Mouse (Mus musculus) hindbrain, embryonic 11.5 days (tissue): ENCODE data around the gene Cysltr1. TPM values are rescaled to one million over a fixed set of nuclear protein-coding genes. Genes with fewer than 3 reads are reported as not detected.
A peak's percentile ranks its signal among the peaks of the same experiment; 100 is the strongest.

ENCODE experiments used
- ATAC-seq: fragments of 200-750 bp; cut with Nextera tagmentation; 2 replicates; pipeline ENCODE4 v1.8.0; 2017; ENCODE audit warnings: mild to moderate bottlenecking, moderate TSS enrichment, moderate library complexity; ENCODE audit not compliant: low FRiP score
- DNase-seq: peaks from one replicate; pipeline ENCODE4 v3.0.0-alpha.2; 2015; ENCODE audit warnings: low spot score
- H3K27ac ChIP-seq: fragments of 300-500 bp; sonication (generic); 2 replicates; pipeline ENCODE4 v1.5.1; 2014; ENCODE audit warnings: mild to moderate bottlenecking, low read depth, low read length
- H3K27me3 ChIP-seq: fragments of 300-500 bp; sonication (generic); 2 replicates; pipeline ENCODE4 v1.6.1; 2014; ENCODE audit warnings: mild to moderate bottlenecking, low read length, moderate library complexity, mixed read lengths; ENCODE audit not compliant: control insufficient read depth, insufficient read depth
- H3K36me3 ChIP-seq: fragments of 300-500 bp; sonication (generic); 2 replicates; pipeline ENCODE4 v1.6.1; 2014; ENCODE audit warnings: mild to moderate bottlenecking, low read length, moderate library complexity, mixed read lengths; ENCODE audit not compliant: control insufficient read depth, insufficient read depth
- H3K4me1 ChIP-seq: fragments of 300-500 bp; sonication (generic); replicated peaks from 2 replicates; pipeline ENCODE4 v1.6.1; 2014; ENCODE audit warnings: low read length, mixed read lengths; ENCODE audit not compliant: control insufficient read depth, insufficient read depth
- H3K4me2 ChIP-seq: fragments of 300-500 bp; sonication (generic); replicated peaks from 2 replicates; pipeline ENCODE4 v1.6.1; 2014; ENCODE audit warnings: mild to moderate bottlenecking, low read depth, low read length
- H3K4me3 ChIP-seq: fragments of 300-500 bp; sonication (generic); 2 replicates; pipeline ENCODE4 v1.5.1; 2014; ENCODE audit warnings: low read depth, low read length
- H3K9ac ChIP-seq: fragments of 300-500 bp; sonication (generic); 2 replicates; pipeline ENCODE4 v1.6.1; 2014; ENCODE audit warnings: low read depth, low read length
- H3K9me3 ChIP-seq: fragments of 300-500 bp; sonication (generic); 2 replicates; pipeline ENCODE4 v1.6.1; 2016; ENCODE audit warnings: low read length; ENCODE audit not compliant: control insufficient read depth
- WGBS: fragments of 180-500 bp; shearing (Covaris S2); extraction: QIAGEN DNeasy Blood & Tissue Kit; methylation state at CpG from one replicate; pipeline ENCODE4 v1.1.7; 2014; 5-methylcytosine and 5-hydroxymethylcytosine counted together
- polyA plus RNA-seq: library from polyadenylated mRNA; unstranded; fragments of >200 nt; fragmentation: Nextera tagmentation; extraction: Ambion mirVana; gene quantifications from 2 replicates; pipeline ENCODE4 v1.2.1, GENCODE M21; 2014

The Cysltr1 gene
- 0.21 and 0.51 TPM in 2 replicates for polyA plus RNA-seq

DNA sequence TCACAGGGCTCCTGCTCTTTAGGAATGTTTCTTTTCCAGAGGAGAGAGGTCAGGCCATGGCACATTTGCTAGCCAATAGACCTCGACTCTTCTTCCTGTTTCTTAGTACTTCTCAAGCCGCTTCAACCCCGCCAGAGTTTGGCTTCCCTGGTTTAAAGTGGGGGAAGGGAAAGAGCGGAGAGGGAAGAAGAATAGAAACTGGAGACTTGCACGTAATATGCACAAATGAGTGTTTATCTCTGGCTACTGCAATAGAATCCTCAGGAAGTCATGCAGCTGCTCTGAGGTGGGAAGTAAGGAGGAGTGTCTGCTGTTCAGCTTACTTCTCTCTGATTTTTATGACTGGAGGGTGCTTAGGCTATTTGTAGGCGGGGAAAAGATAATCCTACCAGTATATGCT lies at the start of gene Cysltr1:
Gene Cysltr1, minus strand, starts transcription at position 294 of the 400 bp plus-strand sequence.
- Histone ChIP-seq H3K9me3 (no peaks in the 10 kb centered on the region), H3K9ac (no peak within 1 kb of the TSS), H3K4me1 (no peaks in the 10 kb centered on the region), H3K27me3 (no peaks in the 10 kb centered on the region), H3K36me3 (no peaks in the 10 kb centered on the region), H3K27ac (no peak within 1 kb of the TSS), H3K4me3 (no peak within 1 kb of the TSS), H3K4me2 (no peak within 1 kb of the TSS)
- DNase-seq, result peak; percentile 5
- 29% methylated on average over 6 of the region's 6 CpGs for WGBS
- ATAC-seq, result no peak

DNA sequence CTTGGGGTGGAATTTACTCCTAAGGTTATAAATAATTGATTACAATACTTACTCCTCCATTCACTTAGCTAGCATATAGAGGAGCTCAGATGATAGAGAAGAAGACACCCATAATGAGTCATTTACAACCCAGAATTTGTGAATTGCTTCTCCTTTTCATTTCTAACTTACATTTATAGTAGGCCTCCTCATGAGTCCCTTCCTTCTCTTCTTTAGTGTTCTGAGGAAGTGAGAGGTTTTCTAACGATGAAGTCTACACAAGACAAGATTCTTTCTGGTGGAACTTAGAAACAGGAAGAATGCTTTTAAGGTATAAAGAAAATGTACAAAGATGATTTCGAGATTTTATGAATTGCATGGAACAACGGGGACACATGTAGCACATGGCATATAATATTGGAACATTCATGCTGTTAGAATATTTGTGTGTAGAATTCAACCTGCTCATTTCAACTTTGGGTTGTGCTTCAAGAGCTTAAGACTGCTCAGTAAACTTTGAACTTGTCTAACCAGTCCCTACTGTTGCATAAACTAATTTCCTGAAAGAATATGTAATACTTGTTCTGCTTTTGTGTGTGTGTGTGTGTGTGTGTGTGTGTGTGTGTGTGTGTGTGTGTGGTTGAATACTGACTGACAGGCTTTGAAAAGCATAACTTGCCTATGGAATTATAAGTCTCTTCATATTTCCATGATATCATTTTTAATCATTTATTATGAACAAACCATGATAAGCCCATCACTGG lies 31.5 kb upstream of the Cysltr1 start:
- WGBS, result 86% methylated on average over 3 of the region's 3 CpGs
- Histone ChIP-seq H3K27ac (no peak overlapping the region), H3K4me3 (no peak overlapping the region), H3K4me2 (no peak overlapping the region), H3K9ac (no peak overlapping the region), H3K4me1 (no peaks in the 10 kb centered on the region), H3K36me3 (no peaks in the 10 kb centered on the region), H3K9me3 (no peaks in the 10 kb centered on the region), H3K27me3 (no peaks in the 10 kb centered on the region)
- no peak for DNase-seq
- ATAC-seq, result no peak

DNA sequence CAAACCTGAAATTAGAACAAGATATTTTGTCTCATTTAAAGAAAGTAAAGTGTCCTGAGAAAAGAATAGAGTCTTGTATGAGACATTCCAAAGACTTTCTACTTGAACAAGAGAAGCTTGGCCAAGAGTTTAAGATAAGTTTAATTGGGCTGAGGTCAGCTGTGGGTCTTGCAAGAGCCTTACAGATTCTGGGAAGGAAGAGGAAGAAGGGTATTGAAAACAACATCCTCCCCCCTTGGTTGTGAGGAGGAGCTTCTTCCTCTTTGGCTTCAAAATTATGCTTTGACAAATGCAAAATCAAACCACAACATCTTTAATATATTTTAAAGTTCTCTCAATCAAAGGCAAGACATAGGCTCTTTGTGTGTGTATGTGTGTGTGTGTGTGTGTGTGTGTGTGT lies 30.1 kb upstream of the Cysltr1 start:
- ATAC-seq (no peak), DNase-seq (no peak)
- Histone ChIP-seq H3K4me3 (no peak overlapping the region), H3K9ac (no peak overlapping the region), H3K36me3 (no peaks in the 10 kb centered on the region), H3K9me3 (no peaks in the 10 kb centered on the region), H3K27me3 (no peaks in the 10 kb centered on the region), H3K4me2 (no peak overlapping the region), H3K4me1 (no peaks in the 10 kb centered on the region), H3K27ac (no peak overlapping the region)

DNA sequence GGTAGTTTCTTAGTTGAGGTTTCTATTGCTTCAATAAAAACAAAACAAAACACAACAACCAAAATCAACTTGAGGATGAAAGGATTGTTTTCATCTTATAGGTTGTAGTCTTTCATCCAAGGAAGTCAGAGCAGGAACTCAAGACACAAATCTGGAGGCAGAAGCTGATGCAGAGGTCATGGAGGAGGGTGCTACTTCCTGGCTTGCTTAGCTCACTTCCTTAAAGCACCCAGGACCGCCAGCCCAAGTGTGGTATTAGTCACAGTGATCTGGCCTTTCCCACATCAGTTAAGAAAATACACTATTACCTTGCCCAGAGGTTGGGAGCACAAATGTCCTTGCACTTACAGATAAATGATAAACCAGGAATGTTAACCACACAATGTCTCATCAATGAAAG lies 25.0 kb upstream of the Cysltr1 start:
- WGBS, result 71% methylated on average over 1 of the region's 1 CpGs
- Histone ChIP-seq H3K4me1 (no peaks in the 10 kb centered on the region), H3K36me3 (no peaks in the 10 kb centered on the region), H3K27me3 (no peaks in the 10 kb centered on the region), H3K9ac (no peak overlapping the region), H3K4me2 (no peak overlapping the region), H3K4me3 (no peak overlapping the region), H3K9me3 (no peaks in the 10 kb centered on the region), H3K27ac (no peak overlapping the region)
- no peak for ATAC-seq
- no peak for DNase-seq

GRCm38 (mm10) chrX:106623667-106624066 lies 20.2 kb upstream of the Cysltr1 start:
- H3K9ac ChIP-seq, result no peak overlapping the region
- ATAC-seq, result no peak

GRCm38 (mm10) chrX:106622512-106622911 lies 19.0 kb upstream of the Cysltr1 start:
- Histone ChIP-seq H3K27me3 (no peaks in the 10 kb centered on the region), H3K27ac (no peak overlapping the region), H3K9me3 (no peaks in the 10 kb centered on the region), H3K4me3 (no peak overlapping the region), H3K36me3 (no peaks in the 10 kb centered on the region), H3K4me2 (no peak overlapping the region), H3K4me1 (no peaks in the 10 kb centered on the region), H3K9ac (no peak overlapping the region)
- DNase-seq (no peak), ATAC-seq (no peak)
- 73% methylated on average over 1 of the region's 1 CpGs for WGBS

More at GRCm38 (mm10) chrX:106623667-106624066, 20.2 kb upstream of the Cysltr1 start:
- no peak for DNase-seq
- 67% methylated on average over 3 of the region's 3 CpGs for WGBS
- no peaks in the 10 kb centered on the region for H3K9me3 ChIP-seq
- no peaks in the 10 kb centered on the region for H3K36me3 ChIP-seq
- no peaks in the 10 kb centered on the region for H3K27me3 ChIP-seq
- no peaks in the 10 kb centered on the region for H3K4me1 ChIP-seq
- no peak overlapping the region for H3K4me2 ChIP-seq
- H3K4me3 ChIP-seq, result no peak overlapping the region
- no peak overlapping the region for H3K27ac ChIP-seq

- H3K4me1 ChIP-seq, result no peaks in the 10 kb centered on the region
- H3K4me2 ChIP-seq, result no peak overlapping the region
- DNase-seq (peak; percentile 5), ATAC-seq (no peak)
- no peaks in the 10 kb centered on the region for H3K27me3 ChIP-seq
- 28% methylated on average over 9 of the region's 9 CpGs for WGBS
- no peak overlapping the region for H3K27ac ChIP-seq
- no peaks in the 10 kb centered on the region for H3K9me3 ChIP-seq
- no peak overlapping the region for H3K9ac ChIP-seq
- H3K36me3 ChIP-seq, result no peaks in the 10 kb centered on the region
- H3K4me3 ChIP-seq, result no peak overlapping the region
These were observed 763 bp downstream of the Cysltr1 start for GRCm38 (mm10) chrX:106602574-106603258.

- H3K9me3 ChIP-seq, result no peaks in the 10 kb centered on the region
- H3K36me3 ChIP-seq, result no peaks in the 10 kb centered on the region
- H3K27ac ChIP-seq, result no peak overlapping the region
- no peaks in the 10 kb centered on the region for H3K4me1 ChIP-seq
- DNase-seq (no peak), ATAC-seq (no peak)
- H3K27me3 ChIP-seq, result no peaks in the 10 kb centered on the region
- H3K4me2 ChIP-seq, result no peak overlapping the region
- 89% methylated on average over 1 of the region's 1 CpGs for WGBS
- no peak overlapping the region for H3K9ac ChIP-seq
- H3K4me3 ChIP-seq, result no peak overlapping the region
These were observed 7.6 kb downstream of the Cysltr1 start for GRCm38 (mm10) chrX:106595904-106596303.

- DNase-seq, result no peak
- Histone ChIP-seq H3K4me2 (no peak overlapping the region), H3K4me1 (no peaks in the 10 kb centered on the region), H3K9ac (no peak overlapping the region), H3K4me3 (no peak overlapping the region), H3K36me3 (no peaks in the 10 kb centered on the region), H3K9me3 (no peaks in the 10 kb centered on the region), H3K27ac (no peak overlapping the region), H3K27me3 (no peaks in the 10 kb centered on the region)
- ATAC-seq, result no peak
These were observed 9.6 kb downstream of the Cysltr1 start for GRCm38 (mm10) chrX:106593914-106594313.
